Mouse (Mus musculus): ENCODE data around the gene Chd5. TPM values are rescaled to one million over a fixed set of nuclear protein-coding genes. Genes with fewer than 3 reads are reported as not detected.
A peak's percentile ranks its signal among the peaks of the same experiment; 100 is the strongest.

Gene Chd5
- polyA plus RNA-seq, 1 experiment: 0.67 TPM

DNA sequence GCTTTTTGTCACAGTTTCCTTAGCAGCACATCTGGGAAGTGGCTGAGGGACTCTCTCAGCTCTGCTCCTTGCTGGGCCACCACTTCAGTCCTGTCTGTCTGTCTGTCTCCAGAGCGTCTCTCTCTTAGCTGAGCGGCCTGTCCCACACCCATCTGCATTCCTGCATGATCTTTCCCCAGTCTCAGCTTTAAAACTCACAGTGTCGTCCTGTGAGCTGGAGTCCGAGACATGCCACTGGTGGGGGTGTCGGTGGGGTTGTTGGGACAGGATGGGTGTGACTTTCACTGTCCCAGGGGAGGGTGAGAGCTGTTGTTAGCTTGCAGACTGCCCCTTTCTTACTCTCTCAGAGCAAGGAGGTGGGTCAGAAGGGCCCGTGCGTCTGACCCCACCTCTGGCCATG is 17.2 kb downstream of the Chd5 start:
- no peak overlapping the region for H3K4me3 ChIP-seq (ENCODE audit: low read depth, low read length)
- peaks cover 11% of the 10 kb centered on the region for H3K4me1 ChIP-seq (ENCODE audit: control insufficient read depth, insufficient read depth, insufficient read length, low read length)
- no peak overlapping the region for H3K27ac ChIP-seq (ENCODE audit: insufficient read depth, low read depth, low read length)
- TF ChIP-seq POLR2A (IDR thresholded peaks at IDR 0.05; ENCODE audit: low read depth, low read length): no peak
- no peak for TF ChIP-seq CTCF (IDR thresholded peaks at IDR 0.05; ENCODE audit: extremely low read depth, insufficient read length, insufficient replicate concordance, low read depth, low read length)
- H3K27me3 ChIP-seq (ENCODE audit: control insufficient read depth, insufficient read depth, low read length): no peaks in the 10 kb centered on the region
- WGBS: 75% methylated on average over 7 of the region's 7 CpGs
- H3K36me3 ChIP-seq (ENCODE audit: control insufficient read depth, insufficient read depth, low read length): no peaks in the 10 kb centered on the region

GRCm38 (mm10) chr4:152359700-152360099 is 21.2 kb downstream of the Chd5 start:
- Histone ChIP-seq H3K4me1 (ENCODE audit: control insufficient read depth, insufficient read depth, insufficient read length, low read length) (peaks cover 10% of the 10 kb centered on the region), H3K4me3 (ENCODE audit: low read depth, low read length) (no peak overlapping the region), H3K27me3 (ENCODE audit: control insufficient read depth, insufficient read depth, low read length) (no peaks in the 10 kb centered on the region), H3K36me3 (ENCODE audit: control insufficient read depth, insufficient read depth, low read length) (no peaks in the 10 kb centered on the region), H3K27ac (ENCODE audit: insufficient read depth, low read depth, low read length) (no peak overlapping the region)
- TF ChIP-seq POLR2A (IDR thresholded peaks at IDR 0.05; ENCODE audit: low read depth, low read length): no peak
- TF ChIP-seq CTCF (IDR thresholded peaks at IDR 0.05; ENCODE audit: extremely low read depth, insufficient read length, insufficient replicate concordance, low read depth, low read length): no peak
- 8% methylated on average over 11 of the region's 11 CpGs for WGBS

DNA sequence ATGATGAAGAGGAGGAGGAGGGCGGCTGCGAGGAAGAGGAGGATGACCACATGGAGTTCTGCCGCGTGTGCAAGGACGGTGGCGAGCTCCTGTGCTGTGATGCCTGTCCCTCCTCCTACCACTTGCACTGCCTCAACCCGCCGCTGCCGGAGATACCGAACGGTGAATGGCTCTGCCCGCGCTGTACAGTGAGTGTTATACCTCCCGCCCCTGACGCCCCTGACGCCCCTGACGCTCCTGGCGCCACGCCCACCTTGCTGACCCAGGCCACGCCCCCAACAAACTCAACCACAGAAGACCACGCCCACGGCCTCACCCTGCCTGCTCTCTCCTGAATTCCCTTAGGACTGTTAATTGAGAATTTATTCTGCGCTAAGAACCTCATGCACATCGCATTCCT is 22.4 kb downstream of the Chd5 start:
- Histone ChIP-seq H3K4me3 (ENCODE audit: low read depth, low read length) (0 out of 2 replicates have a peak overlapping the region, but pooled peaks have one; percentile 11), H3K27me3 (ENCODE audit: control insufficient read depth, insufficient read depth, low read length) (no peaks in the 10 kb centered on the region), H3K4me1 (ENCODE audit: control insufficient read depth, insufficient read depth, insufficient read length, low read length) (peaks cover 10% of the 10 kb centered on the region), H3K27ac (ENCODE audit: insufficient read depth, low read depth, low read length) (no peak overlapping the region), H3K36me3 (ENCODE audit: control insufficient read depth, insufficient read depth, low read length) (no peaks in the 10 kb centered on the region)
- 2% methylated on average over 24 of the region's 24 CpGs for WGBS
- no peak for TF ChIP-seq POLR2A (IDR thresholded peaks at IDR 0.05; ENCODE audit: low read depth, low read length)
- no peak for TF ChIP-seq CTCF (IDR thresholded peaks at IDR 0.05; ENCODE audit: extremely low read depth, insufficient read length, insufficient replicate concordance, low read depth, low read length)

DNA sequence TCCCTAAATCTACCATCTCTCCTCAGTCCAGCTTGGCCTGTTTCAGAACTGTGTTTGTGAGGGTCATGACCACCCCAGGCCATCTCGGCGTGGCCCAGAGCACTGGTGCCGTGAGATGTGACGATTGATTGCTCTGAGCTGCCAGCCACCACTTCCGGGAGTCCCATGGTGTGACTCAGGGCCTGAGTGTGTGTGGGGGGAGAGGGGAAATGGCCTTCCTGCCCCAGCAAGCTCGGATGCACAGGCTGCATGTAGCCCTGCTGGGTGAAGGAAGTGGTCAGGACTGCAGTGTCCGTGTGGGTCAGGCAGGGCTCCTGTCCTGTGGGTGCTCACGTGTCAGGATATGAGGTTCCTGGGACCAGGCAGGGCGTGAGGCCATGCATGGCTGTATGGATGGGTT is 23.7 kb downstream of the Chd5 start:
- WGBS: 50% methylated on average over 9 of the region's 9 CpGs
- H3K4me1 ChIP-seq (ENCODE audit: control insufficient read depth, insufficient read depth, insufficient read length, low read length): peaks cover 10% of the 10 kb centered on the region
- H3K4me3 ChIP-seq (ENCODE audit: low read depth, low read length): no peak overlapping the region
- H3K27me3 ChIP-seq (ENCODE audit: control insufficient read depth, insufficient read depth, low read length): no peaks in the 10 kb centered on the region
- TF ChIP-seq CTCF (IDR thresholded peaks at IDR 0.05; ENCODE audit: extremely low read depth, insufficient read length, insufficient replicate concordance, low read depth, low read length) (no peak), POLR2A (IDR thresholded peaks at IDR 0.05; ENCODE audit: low read depth, low read length) (no peak)
- H3K36me3 ChIP-seq (ENCODE audit: control insufficient read depth, insufficient read depth, low read length): no peaks in the 10 kb centered on the region
- H3K27ac ChIP-seq (ENCODE audit: insufficient read depth, low read depth, low read length): no peak overlapping the region

GRCm38 (mm10) chr4:152365228-152365627 is 26.8 kb downstream of the Chd5 start:
- Histone ChIP-seq H3K27me3 (ENCODE audit: control insufficient read depth, insufficient read depth, low read length) (no peaks in the 10 kb centered on the region), H3K4me1 (ENCODE audit: control insufficient read depth, insufficient read depth, insufficient read length, low read length) (peaks cover 10% of the 10 kb centered on the region), H3K27ac (ENCODE audit: insufficient read depth, low read depth, low read length) (no peak overlapping the region), H3K4me3 (ENCODE audit: low read depth, low read length) (no peak overlapping the region), H3K36me3 (ENCODE audit: control insufficient read depth, insufficient read depth, low read length) (no peaks in the 10 kb centered on the region)
- 72% methylated on average over 7 of the region's 7 CpGs for WGBS
- TF ChIP-seq CTCF (IDR thresholded peaks at IDR 0.05; ENCODE audit: extremely low read depth, insufficient read length, insufficient replicate concordance, low read depth, low read length): no peak
- TF ChIP-seq POLR2A (IDR thresholded peaks at IDR 0.05; ENCODE audit: low read depth, low read length): no peak

DNA sequence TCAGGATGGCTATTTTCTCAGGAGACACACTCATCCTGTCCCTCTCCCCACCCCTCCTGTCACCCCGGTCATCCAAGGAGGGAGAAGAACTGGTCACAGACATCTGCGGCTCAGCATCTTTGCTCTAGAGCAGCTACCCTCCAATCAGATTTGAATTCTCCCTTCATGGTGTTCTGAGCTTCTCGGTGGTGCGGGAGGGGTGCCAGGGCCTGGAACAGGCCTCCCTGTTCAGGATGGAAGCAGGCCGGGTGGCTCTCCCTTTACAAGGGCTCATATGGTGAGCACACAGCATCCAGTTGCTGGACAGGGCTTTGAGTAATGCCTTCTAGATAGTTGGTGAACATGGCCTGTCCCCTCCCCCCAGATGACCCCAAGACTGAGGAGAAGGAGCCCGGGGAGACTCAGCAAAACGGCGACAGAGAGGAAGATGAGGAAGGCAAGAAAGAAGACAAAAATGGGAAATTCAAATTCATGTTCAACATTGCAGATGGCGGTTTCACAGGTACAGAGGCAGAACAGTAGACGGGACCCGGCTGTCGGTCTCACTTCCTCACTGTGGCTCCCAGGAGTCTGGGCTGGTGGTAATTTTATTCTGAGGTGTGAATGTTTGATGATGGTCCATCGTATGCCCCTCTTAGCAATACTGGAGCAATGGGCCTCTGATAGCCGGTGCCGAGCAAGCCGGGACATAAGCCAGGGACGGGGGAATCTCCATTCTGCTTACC is 44.2 kb downstream of the Chd5 start:
- Histone ChIP-seq H3K27me3 (ENCODE audit: control insufficient read depth, insufficient read depth, low read length) (no peaks in the 10 kb centered on the region), H3K27ac (ENCODE audit: insufficient read depth, low read depth, low read length) (no peak overlapping the region), H3K4me3 (ENCODE audit: low read depth, low read length) (no peak overlapping the region), H3K4me1 (ENCODE audit: control insufficient read depth, insufficient read depth, insufficient read length, low read length) (no peaks in the 10 kb centered on the region), H3K36me3 (ENCODE audit: control insufficient read depth, insufficient read depth, low read length) (no peaks in the 10 kb centered on the region)
- no peak for TF ChIP-seq POLR2A (IDR thresholded peaks at IDR 0.05; ENCODE audit: low read depth, low read length)
- no peak for TF ChIP-seq CTCF (IDR thresholded peaks at IDR 0.05; ENCODE audit: extremely low read depth, insufficient read length, insufficient replicate concordance, low read depth, low read length)
- WGBS: 81% methylated on average over 17 of the region's 17 CpGs

- Histone ChIP-seq H3K27me3 (ENCODE audit: control insufficient read depth, insufficient read depth, low read length) (no peaks in the 10 kb centered on the region), H3K36me3 (ENCODE audit: control insufficient read depth, insufficient read depth, low read length) (no peaks in the 10 kb centered on the region), H3K4me1 (ENCODE audit: control insufficient read depth, insufficient read depth, insufficient read length, low read length) (no peaks in the 10 kb centered on the region), H3K4me3 (ENCODE audit: low read depth, low read length) (no peak overlapping the region), H3K27ac (ENCODE audit: insufficient read depth, low read depth, low read length) (no peak overlapping the region)
- 50% methylated on average over 16 of the region's 16 CpGs for WGBS
- TF ChIP-seq CTCF (IDR thresholded peaks at IDR 0.05; ENCODE audit: extremely low read depth, insufficient read length, insufficient replicate concordance, low read depth, low read length): peak; percentile 26; the same call in 1 of the 2 replicates
- no peak for TF ChIP-seq POLR2A (IDR thresholded peaks at IDR 0.05; ENCODE audit: low read depth, low read length)
Observed at GRCm38 (mm10) chr4:152385644-152386043, 47.2 kb downstream of the Chd5 start.

All from small intestine, adult 2 months (tissue).